Mouse (Mus musculus): ENCODE measurements around the gene Lgals12. TPM values are rescaled to one million over a fixed set of nuclear protein-coding genes. Genes with fewer than 3 reads are reported as not detected.

Lgals12 gene
- total and polyA plus RNA-seq, 2 experiments from 2014 or later = 0.04 TPM; not detected in 1

DNA sequence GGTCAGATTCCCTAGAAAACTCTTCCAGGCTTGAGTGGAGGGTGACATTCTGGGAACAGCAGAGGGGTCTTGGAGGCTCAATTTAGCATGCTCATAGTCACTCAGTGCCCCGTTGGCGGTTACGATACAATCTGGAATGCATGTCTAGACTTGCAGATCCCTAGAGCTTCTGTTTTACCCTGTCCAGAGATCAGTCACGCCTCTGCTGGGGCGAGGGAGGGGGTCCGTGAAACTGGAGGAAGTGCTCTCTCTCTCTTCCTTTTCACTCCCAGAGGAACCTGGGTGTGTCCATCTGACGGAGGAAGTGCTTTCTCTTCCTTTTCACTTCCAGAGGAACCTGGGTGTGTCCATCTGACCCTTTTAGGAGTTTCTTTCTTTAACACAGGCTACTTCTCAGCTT, 23.9 kb downstream of the Lgals12 start:
- 0 out of 2 replicates have a peak, but pooled peaks cover under 1% of the 10 kb centered on the region for H3K9me3 ChIP-seq (replicated peaks; ENCODE audit: control insufficient read depth, low read length)
- no peak for TF ChIP-seq CTCF (IDR thresholded peaks at IDR 0.05; ENCODE audit: low read depth)
- no peak for TF ChIP-seq EP300 (IDR thresholded peaks at IDR 0.05; ENCODE audit: low read depth)
- no peak overlapping the region for H3K4me3 ChIP-seq (ENCODE audit: low read depth, low read length)
- H3K9ac ChIP-seq (replicated peaks; ENCODE audit: low read depth, low read length) = no peak overlapping the region
- H3K36me3 ChIP-seq (replicated peaks; ENCODE audit: control insufficient read depth, insufficient read depth, low read length) = peaks cover 23% of the 10 kb centered on the region
- H3K27me3 ChIP-seq (ENCODE audit: control insufficient read depth, insufficient read depth, low read length) = no peaks in the 10 kb centered on the region
- H3K4me1 ChIP-seq (ENCODE audit: control insufficient read depth, insufficient read depth) = peaks cover 32% of the 10 kb centered on the region
- DNase-seq (ENCODE audit: low spot score) (no peak), ATAC-seq (ENCODE audit: insufficient read depth, low read depth) (peak; percentile 34; the same call in 1 of the 2 replicates)
- H3K27ac ChIP-seq (ENCODE audit: low read depth) = 0 out of 2 replicates have a peak overlapping the region, but pooled peaks have one; percentile 34
- no peak overlapping the region for H3K4me2 ChIP-seq (ENCODE audit: low read depth, low read length)
- WGBS = 23% methylated on average over 7 of the region's 7 CpGs

DNA sequence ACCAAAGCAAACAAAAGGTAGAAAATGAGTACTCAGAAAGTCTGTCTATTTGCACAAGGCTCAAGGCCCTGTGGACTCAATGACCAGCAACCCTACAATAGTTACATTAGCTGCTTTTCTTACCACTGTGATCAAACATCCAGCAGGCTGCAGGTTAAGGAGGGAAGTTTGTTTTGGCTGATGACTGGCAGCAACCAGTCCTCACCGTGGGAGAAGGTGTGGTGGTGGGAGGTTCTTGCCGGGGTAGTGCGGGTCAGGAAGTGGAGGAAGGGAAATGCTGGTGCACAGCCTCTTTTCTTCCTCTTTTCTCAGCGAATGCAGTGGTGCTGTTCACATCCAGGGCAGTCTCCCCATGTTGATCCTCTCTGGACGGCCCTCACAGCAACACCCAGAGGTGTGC, 26.0 kb downstream of the Lgals12 start:
- DNase-seq (ENCODE audit: low spot score) = no peak
- Histone ChIP-seq H3K4me2 (ENCODE audit: low read depth, low read length) (no peak overlapping the region), H3K36me3 (replicated peaks; ENCODE audit: control insufficient read depth, insufficient read depth, low read length) (peaks cover 25% of the 10 kb centered on the region; the same call in 1 of the 2 replicates), H3K4me1 (ENCODE audit: control insufficient read depth, insufficient read depth) (peaks cover 32% of the 10 kb centered on the region), H3K27me3 (ENCODE audit: control insufficient read depth, insufficient read depth, low read length) (no peaks in the 10 kb centered on the region), H3K9me3 (replicated peaks; ENCODE audit: control insufficient read depth, low read length) (no peaks in the 10 kb centered on the region), H3K9ac (replicated peaks; ENCODE audit: low read depth, low read length) (no peak overlapping the region), H3K4me3 (ENCODE audit: low read depth, low read length) (no peak overlapping the region), H3K27ac (ENCODE audit: low read depth) (no peak overlapping the region)
- TF ChIP-seq CTCF (IDR thresholded peaks at IDR 0.05; ENCODE audit: low read depth) (no peak), EP300 (IDR thresholded peaks at IDR 0.05; ENCODE audit: low read depth) (no peak)
- ATAC-seq (ENCODE audit: insufficient read depth, low read depth) = no peak
- 50% methylated on average over 5 of the region's 5 CpGs for WGBS

DNA sequence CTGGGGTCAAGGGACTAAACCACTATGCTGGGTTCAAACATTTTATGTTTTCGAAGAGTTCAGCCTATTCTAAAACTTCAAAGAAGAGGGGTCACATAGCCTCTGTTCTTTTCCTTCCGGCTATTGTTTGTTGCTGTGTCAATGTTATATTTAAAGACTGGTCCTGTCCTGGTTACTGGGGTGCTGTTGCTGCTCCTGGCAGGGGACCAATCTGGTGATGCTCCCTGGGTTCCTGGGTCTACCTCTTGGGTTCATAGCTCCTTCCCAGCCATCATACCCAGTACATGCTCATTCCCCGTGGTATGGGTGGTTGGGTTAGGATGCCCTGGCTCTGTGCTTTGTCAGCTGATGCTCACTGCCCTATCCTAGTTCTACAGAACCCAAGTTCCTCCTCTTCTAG, 29.3 kb downstream of the Lgals12 start:
- Histone ChIP-seq H3K27ac (ENCODE audit: low read depth) (no peak overlapping the region), H3K36me3 (replicated peaks; ENCODE audit: control insufficient read depth, insufficient read depth, low read length) (peaks cover 42% of the 10 kb centered on the region), H3K27me3 (ENCODE audit: control insufficient read depth, insufficient read depth, low read length) (no peaks in the 10 kb centered on the region), H3K9ac (replicated peaks; ENCODE audit: low read depth, low read length) (no peak overlapping the region), H3K9me3 (replicated peaks; ENCODE audit: control insufficient read depth, low read length) (no peaks in the 10 kb centered on the region), H3K4me3 (ENCODE audit: low read depth, low read length) (no peak overlapping the region), H3K4me1 (ENCODE audit: control insufficient read depth, insufficient read depth) (peaks cover 1% of the 10 kb centered on the region; the same call in 1 of the 2 replicates), H3K4me2 (ENCODE audit: low read depth, low read length) (no peak overlapping the region)
- DNase-seq (ENCODE audit: low spot score) = no peak
- no peak for ATAC-seq (ENCODE audit: insufficient read depth, low read depth)
- TF ChIP-seq CTCF (IDR thresholded peaks at IDR 0.05; ENCODE audit: low read depth) = no peak
- TF ChIP-seq EP300 (IDR thresholded peaks at IDR 0.05; ENCODE audit: low read depth) = no peak
- 83% methylated on average over 3 of the region's 3 CpGs for WGBS

DNA sequence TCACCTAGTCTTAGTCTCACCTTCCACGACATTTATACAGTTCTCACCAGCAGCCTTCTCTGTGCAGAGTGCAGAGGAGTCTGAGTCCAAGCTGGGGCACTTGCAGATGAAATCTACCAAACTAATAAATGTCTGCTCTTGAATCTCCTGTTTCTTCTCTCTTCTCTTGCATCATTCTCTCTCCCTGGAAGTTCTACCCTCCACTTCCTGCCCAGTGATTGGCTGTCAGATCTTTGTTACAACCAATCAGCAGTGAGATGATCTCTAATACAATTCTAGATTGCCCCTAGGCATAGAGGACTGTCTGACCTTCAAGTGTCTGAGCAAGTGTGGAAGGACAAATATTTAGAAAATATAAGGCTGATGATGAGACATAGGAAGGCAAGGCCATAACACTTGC, 30.8 kb downstream of the Lgals12 start:
- 71% methylated on average over 1 of the region's 1 CpGs for WGBS
- ATAC-seq (ENCODE audit: insufficient read depth, low read depth) = no peak

GRCm38 (mm10) chr19:7569650-7570049, 37.3 kb downstream of the Lgals12 start:
- DNase-seq (ENCODE audit: low spot score) = no peak
- Histone ChIP-seq H3K36me3 (replicated peaks; ENCODE audit: control insufficient read depth, insufficient read depth, low read length) (peaks cover 8% of the 10 kb centered on the region; the same call in 1 of the 2 replicates), H3K9me3 (replicated peaks; ENCODE audit: control insufficient read depth, low read length) (no peaks in the 10 kb centered on the region), H3K4me2 (ENCODE audit: low read depth, low read length) (no peak overlapping the region), H3K27ac (ENCODE audit: low read depth) (no peak overlapping the region), H3K4me1 (ENCODE audit: control insufficient read depth, insufficient read depth) (peaks cover 7% of the 10 kb centered on the region), H3K4me3 (ENCODE audit: low read depth, low read length) (no peak overlapping the region), H3K27me3 (ENCODE audit: control insufficient read depth, insufficient read depth, low read length) (no peaks in the 10 kb centered on the region), H3K9ac (replicated peaks; ENCODE audit: low read depth, low read length) (no peak overlapping the region)
- 79% methylated on average over 5 of the region's 5 CpGs for WGBS
- ATAC-seq (ENCODE audit: insufficient read depth, low read depth) = no peak
- no peak for TF ChIP-seq EP300 (IDR thresholded peaks at IDR 0.05; ENCODE audit: low read depth)
- TF ChIP-seq CTCF (IDR thresholded peaks at IDR 0.05; ENCODE audit: low read depth) = no peak

More for the DNA sequence above, 30.8 kb downstream of the Lgals12 start:
- no peak for DNase-seq (ENCODE audit: low spot score)
- Histone ChIP-seq H3K4me2 (ENCODE audit: low read depth, low read length) (no peak overlapping the region), H3K9ac (replicated peaks; ENCODE audit: low read depth, low read length) (no peak overlapping the region), H3K4me3 (ENCODE audit: low read depth, low read length) (no peak overlapping the region), H3K4me1 (ENCODE audit: control insufficient read depth, insufficient read depth) (no peaks in the 10 kb centered on the region), H3K27ac (ENCODE audit: low read depth) (no peak overlapping the region), H3K27me3 (ENCODE audit: control insufficient read depth, insufficient read depth, low read length) (no peaks in the 10 kb centered on the region), H3K36me3 (replicated peaks; ENCODE audit: control insufficient read depth, insufficient read depth, low read length) (peaks cover 42% of the 10 kb centered on the region), H3K9me3 (replicated peaks; ENCODE audit: control insufficient read depth, low read length) (no peaks in the 10 kb centered on the region)
- TF ChIP-seq CTCF (IDR thresholded peaks at IDR 0.05; ENCODE audit: low read depth) (no peak), EP300 (IDR thresholded peaks at IDR 0.05; ENCODE audit: low read depth) (no peak)

- no peaks in the 10 kb centered on the region for H3K36me3 ChIP-seq (replicated peaks; ENCODE audit: control insufficient read depth, insufficient read depth, low read length)
- no peak overlapping the region for H3K4me2 ChIP-seq (ENCODE audit: low read depth, low read length)
- no peak overlapping the region for H3K9ac ChIP-seq (replicated peaks; ENCODE audit: low read depth, low read length)
- whole genome bisulfite sequencing = 45% methylated on average over 3 of the region's 3 CpGs
- ATAC-seq (ENCODE audit: insufficient read depth, low read depth) = no peak
- no peaks in the 10 kb centered on the region for H3K27me3 ChIP-seq (ENCODE audit: control insufficient read depth, insufficient read depth, low read length)
- H3K4me1 ChIP-seq (ENCODE audit: control insufficient read depth, insufficient read depth) = peaks cover 7% of the 10 kb centered on the region
- H3K4me3 ChIP-seq (ENCODE audit: low read depth, low read length) = no peak overlapping the region
- no peaks in the 10 kb centered on the region for H3K9me3 ChIP-seq (replicated peaks; ENCODE audit: control insufficient read depth, low read length)
- peak overlapping the region; percentile 16; the same call in 1 of the 2 replicates for H3K27ac ChIP-seq (ENCODE audit: low read depth)
- TF ChIP-seq EP300 (IDR thresholded peaks at IDR 0.05; ENCODE audit: low read depth) (peak; percentile 61; the same call in 1 of the 2 replicates), CTCF (IDR thresholded peaks at IDR 0.05; ENCODE audit: low read depth) (no peak)
- DNase-seq (ENCODE audit: low spot score) = no peak
These were observed 38.6 kb downstream of the Lgals12 start for GRCm38 (mm10) chr19:7568364-7568763.
